Mouse (Mus musculus) frontal cortex, postnatal 36 days (tissue): ENCODE measurements around the gene Npc2.

Source experiments
- DNase-seq, 2 experiments: peaks; one replicate each; pipeline ENCODE4 v3.0.0; 2022; ENCODE audit warnings: low spot score in 2 of 2

Gene Npc2

DNA sequence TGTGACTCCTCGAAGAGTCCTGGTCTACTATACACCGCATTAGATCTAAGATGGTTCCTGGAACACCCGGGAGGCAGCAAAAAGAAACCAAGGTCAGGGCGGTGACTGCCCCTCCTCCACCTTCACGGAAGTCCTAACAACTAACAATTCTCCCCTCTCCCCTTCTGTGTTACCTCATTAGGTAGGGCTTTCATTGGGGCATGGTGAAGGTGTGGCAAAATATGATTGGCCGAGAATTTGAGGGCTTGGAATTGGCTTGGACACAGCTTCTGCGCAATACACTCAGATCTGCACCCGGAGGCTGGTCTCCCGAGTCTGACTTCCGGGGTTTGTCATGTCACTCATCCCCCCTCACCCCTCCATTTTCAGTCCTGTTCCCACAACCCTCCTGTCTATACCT is 44.5 kb downstream of the Npc2 start:
- DNase-seq: no peak

GRCm38 (mm10) chr12:84727434-84727833 is 45.5 kb downstream of the Npc2 start:
- no peak for DNase-seq

GRCm38 (mm10) chr12:84726986-84727385 is 46.0 kb downstream of the Npc2 start:
- DNase-seq: no peak

GRCm38 (mm10) chr12:84726391-84726790 is 46.6 kb downstream of the Npc2 start:
- DNase-seq: no peak

GRCm38 (mm10) chr12:84718462-84719244 is 54.3 kb downstream of the Npc2 start:
- DNase-seq: no peak

- no peak for DNase-seq
Observed at GRCm38 (mm10) chr12:84714578-84714977, 58.4 kb downstream of the Npc2 start.

DNA sequence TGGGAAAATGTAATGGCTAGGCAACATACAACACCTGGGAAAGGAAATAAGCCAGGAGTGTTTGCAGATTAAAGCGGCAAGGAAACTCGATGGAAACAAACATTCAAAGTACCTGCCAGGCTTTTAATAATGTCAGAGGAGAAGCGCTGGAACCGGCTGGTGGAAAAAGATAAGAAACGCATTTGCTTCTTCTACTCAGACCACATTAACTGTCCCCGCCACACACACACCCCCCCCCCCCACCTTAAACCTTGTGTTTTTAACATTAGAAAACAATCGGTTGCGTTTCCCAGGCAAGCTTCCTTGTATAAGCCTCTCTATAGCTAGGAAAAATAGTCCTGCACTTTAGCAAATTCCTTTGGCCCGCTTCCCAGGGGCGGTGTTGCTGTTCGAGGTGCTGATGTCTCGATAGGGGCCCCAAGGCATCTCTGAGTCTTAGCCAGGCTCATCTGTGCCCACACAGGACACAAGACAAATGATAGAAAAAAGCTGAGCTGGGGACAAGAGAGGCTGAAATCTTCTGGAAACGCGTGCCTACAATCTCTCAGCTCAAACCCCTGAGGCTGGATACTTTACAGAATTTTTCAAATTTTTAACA is 63.0 kb downstream of the Npc2 start:
- DNase-seq: no peak

DNA sequence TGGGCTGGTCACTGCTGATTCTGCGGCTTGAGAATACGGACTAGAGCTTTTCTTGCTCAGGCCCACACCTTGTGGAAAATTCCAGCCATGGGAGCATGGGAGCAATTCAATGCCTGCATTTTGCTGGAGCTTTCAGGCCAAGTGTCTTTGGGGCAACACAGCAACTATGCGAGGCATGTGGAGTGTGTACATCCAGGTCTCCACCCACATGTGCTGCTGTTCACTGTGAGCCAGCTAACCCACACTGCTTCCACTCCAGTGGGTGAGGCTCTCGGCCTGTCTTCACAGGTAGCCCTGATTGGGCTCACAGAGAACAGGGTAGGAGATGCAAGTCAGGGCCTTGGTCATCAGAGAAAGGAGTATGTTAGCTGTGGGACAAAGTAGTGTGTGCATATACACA is 65.1 kb downstream of the Npc2 start:
- DNase-seq: no peak

- no peak for DNase-seq
Observed at GRCm38 (mm10) chr12:84706886-84707285, 66.1 kb downstream of the Npc2 start.
